Mouse (Mus musculus) G1E (cell line): ENCODE results near the gene Nfic.

ENCODE experiments used
- CTCF ChIP-seq: IDR thresholded peaks from 2 replicates; pipeline ENCODE4 v1.5.1; 2012; ENCODE audit warnings: low read depth, low read length, inconsistent platforms, mixed read lengths
- GATA1 ChIP-seq: IDR thresholded peaks from 2 replicates; pipeline ENCODE4 v1.6.1; 2012; ENCODE audit warnings: borderline replicate concordance, low read length, inconsistent platforms, mixed read lengths

DNA sequence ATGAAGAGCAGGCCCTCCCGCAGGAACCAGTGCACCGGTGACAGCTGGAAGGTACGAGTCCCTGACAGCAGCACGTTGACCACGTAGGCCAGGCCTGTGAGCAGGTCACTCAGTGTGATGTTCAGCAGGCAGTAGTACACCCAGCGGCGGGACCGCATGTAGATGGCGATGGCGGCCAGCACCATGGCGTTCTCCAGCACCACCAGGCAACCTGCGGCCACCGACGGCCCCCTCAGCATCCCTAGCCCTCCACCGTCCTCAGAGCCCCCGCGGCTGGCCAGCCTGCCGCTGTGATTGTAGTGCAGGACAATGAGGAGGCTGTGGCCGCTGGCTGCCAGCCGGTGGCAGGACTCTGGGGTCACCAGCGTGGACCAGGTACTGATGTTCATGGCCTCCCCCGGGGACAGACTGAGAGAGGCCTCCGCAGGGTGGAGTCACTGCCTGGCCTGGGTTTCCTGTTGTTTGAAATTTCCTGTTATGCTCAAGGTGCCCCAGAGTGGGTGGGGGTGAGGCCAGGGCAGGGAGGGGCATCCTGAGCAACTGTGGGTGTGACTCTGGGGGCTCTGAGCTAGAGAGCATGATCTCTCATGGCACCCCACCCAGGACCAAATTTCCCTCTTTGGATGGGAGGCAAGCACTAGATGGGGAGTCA is 43.9 kb upstream of the Nfic start:
- no peak for TF ChIP-seq CTCF
- no peak for TF ChIP-seq GATA1
